Mouse (Mus musculus) hindbrain, embryonic 14.5 days (tissue): ENCODE data around the gene Zfp612. TPM values are rescaled to one million over a fixed set of nuclear protein-coding genes. Genes with fewer than 3 reads are reported as not detected.
A peak's percentile ranks its signal among the peaks of the same experiment; 100 is the strongest.

Experiments
- ATAC-seq: fragments of 200-750 bp; cut with Nextera tagmentation; 2 replicates; pipeline ENCODE4 v1.8.0; 2017; ENCODE audit warnings: moderate number of reproducible peaks, mild to moderate bottlenecking, moderate TSS enrichment, moderate library complexity; ENCODE audit not compliant: low FRiP score
- DNase-seq: peaks from one replicate; pipeline ENCODE4 v3.0.0-alpha.2; 2015; ENCODE audit warnings: low spot score
- H3K27ac ChIP-seq: fragments of 300-500 bp; sonication (generic); 2 replicates; pipeline ENCODE4 v1.5.1; 2014; ENCODE audit warnings: mild to moderate bottlenecking, moderate library complexity
- H3K27me3 ChIP-seq: fragments of 300-500 bp; sonication (generic); 2 replicates; pipeline ENCODE4 v1.6.1; 2014; ENCODE audit warnings: mild to moderate bottlenecking, low read length, mixed read lengths; ENCODE audit not compliant: control insufficient read depth, insufficient read depth
- H3K36me3 ChIP-seq: fragments of 300-500 bp; sonication (generic); replicated peaks from 2 replicates; pipeline ENCODE4 v1.6.1; 2014; ENCODE audit not compliant: control insufficient read depth, insufficient read depth
- H3K4me1 ChIP-seq: fragments of 300-500 bp; sonication (generic); replicated peaks from 2 replicates; pipeline ENCODE4 v1.6.1; 2014; ENCODE audit warnings: antibody characterized with exemption, low read length, mixed read lengths; ENCODE audit not compliant: control insufficient read depth, insufficient read depth
- H3K4me2 ChIP-seq: fragments of 300-500 bp; sonication (generic); replicated peaks from 2 replicates; pipeline ENCODE4 v1.6.1; 2014; ENCODE audit warnings: mild to moderate bottlenecking, moderate library complexity
- H3K4me3 ChIP-seq: fragments of 300-500 bp; sonication (generic); replicated peaks from 2 replicates; pipeline ENCODE4 v1.5.1; 2014; ENCODE audit warnings: mild to moderate bottlenecking, low read length
- H3K9ac ChIP-seq: fragments of 300-500 bp; sonication (generic); 2 replicates; pipeline ENCODE4 v1.6.1; 2014
- H3K9me3 ChIP-seq: fragments of 300-500 bp; sonication (generic); 2 replicates; pipeline ENCODE4 v1.6.1; 2016; ENCODE audit warnings: low read length; ENCODE audit not compliant: control insufficient read depth
- WGBS: fragments of 180-500 bp; shearing (Covaris S2); extraction: QIAGEN DNeasy Blood & Tissue Kit; methylation state at CpG from one replicate; pipeline ENCODE4 v1.1.7; 2014; 5-methylcytosine and 5-hydroxymethylcytosine counted together
- polyA plus RNA-seq: library from polyadenylated mRNA; unstranded; fragments of >200 nt; fragmentation: Nextera tagmentation; extraction: Ambion mirVana; gene quantifications from 2 replicates; pipeline ENCODE4 v1.2.1, GENCODE M21; 2014

Zfp612 gene
- polyA plus RNA-seq, 1 experiment from 2014 or later: 20.2 TPM

DNA sequence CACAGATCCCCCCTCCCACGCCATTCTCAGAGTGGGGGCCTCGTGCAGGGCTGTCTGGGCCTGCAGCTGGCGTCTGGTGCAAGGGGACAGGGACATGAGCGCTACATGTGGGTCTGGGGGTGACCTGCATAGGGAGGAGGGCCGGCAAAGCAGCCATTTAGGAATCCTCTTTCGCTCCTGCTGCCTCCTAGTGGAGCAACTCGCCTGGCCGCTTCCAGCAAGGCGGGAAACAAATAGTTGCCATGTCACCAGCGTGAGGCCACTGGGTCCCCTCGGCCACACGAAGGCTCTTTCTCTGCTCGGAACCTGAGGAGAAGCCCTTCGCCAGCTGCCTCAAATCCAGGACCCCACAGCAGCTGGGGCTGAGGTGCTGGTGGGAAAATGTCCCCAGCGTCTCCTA is 22.1 kb downstream of the Zfp612 start:
- Histone ChIP-seq H3K9ac (no peak overlapping the region), H3K27me3 (no peaks in the 10 kb centered on the region), H3K4me1 (no peaks in the 10 kb centered on the region), H3K9me3 (no peaks in the 10 kb centered on the region), H3K27ac (no peak overlapping the region), H3K4me3 (no peak overlapping the region), H3K4me2 (no peak overlapping the region), H3K36me3 (no peaks in the 10 kb centered on the region)
- ATAC-seq (no peak), DNase-seq (no peak)
- WGBS: 92% methylated on average over 15 of the region's 15 CpGs

DNA sequence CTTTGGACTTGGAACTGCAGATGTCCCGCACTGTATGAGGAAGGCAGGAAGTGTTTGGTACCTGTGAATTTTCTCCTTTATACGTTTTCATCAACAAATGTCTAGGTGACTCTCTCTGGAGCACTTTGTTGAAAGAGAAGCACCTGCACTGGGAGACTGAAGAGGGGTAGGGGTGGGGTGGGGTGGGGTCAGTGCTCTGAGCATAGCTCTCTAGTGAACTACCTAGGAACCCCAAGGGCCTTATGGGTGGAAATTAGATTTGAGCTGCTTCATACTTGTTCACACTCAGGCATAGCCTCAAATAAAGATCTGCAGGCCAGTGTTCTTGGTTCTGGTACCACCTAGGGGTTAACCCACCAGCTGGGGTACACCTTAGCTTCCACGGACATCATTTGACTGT is 23.1 kb downstream of the Zfp612 start, which contains the start of gene Gm17720:
Gene Gm17720, minus strand, starts transcription at position 101 of the 400 bp plus-strand sequence.
- Histone ChIP-seq H3K27me3 (no peaks in the 10 kb centered on the region), H3K36me3 (no peaks in the 10 kb centered on the region), H3K9ac (no peak within 1 kb of the TSS), H3K4me1 (no peaks in the 10 kb centered on the region), H3K9me3 (no peaks in the 10 kb centered on the region), H3K27ac (no peak within 1 kb of the TSS), H3K4me2 (no peak within 1 kb of the TSS), H3K4me3 (no peak within 1 kb of the TSS)
- DNase-seq: no peak
- 81% methylated on average over 3 of the region's 3 CpGs for WGBS
- ATAC-seq: no peak

DNA sequence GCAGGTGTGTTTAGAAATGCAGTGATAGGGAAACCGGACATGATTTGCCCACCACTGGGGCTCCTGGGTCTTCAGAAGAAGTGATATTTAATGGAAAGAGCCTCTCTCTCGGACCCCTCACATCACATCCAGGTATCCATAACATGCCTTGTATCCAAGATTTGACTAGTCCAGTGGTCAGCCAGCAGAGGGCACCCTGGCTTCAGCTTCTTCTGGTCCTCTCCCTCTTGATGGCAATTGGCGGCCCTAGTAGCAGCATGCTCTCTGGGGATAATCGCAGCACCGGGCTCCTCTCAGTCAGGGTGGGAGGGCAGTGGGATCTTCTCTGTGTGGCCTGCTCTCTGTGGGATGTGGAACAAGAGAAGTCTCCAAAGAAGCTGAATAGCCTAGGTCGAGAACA is 40.2 kb downstream of the Zfp612 start:
- Histone ChIP-seq H3K9ac (no peak overlapping the region), H3K27me3 (no peaks in the 10 kb centered on the region), H3K4me2 (no peak overlapping the region), H3K4me1 (no peaks in the 10 kb centered on the region), H3K4me3 (no peak overlapping the region), H3K9me3 (no peaks in the 10 kb centered on the region), H3K27ac (no peak overlapping the region), H3K36me3 (no peaks in the 10 kb centered on the region)
- no peak for ATAC-seq
- WGBS: 46% methylated on average over 6 of the region's 6 CpGs
- DNase-seq: peak; percentile 50

DNA sequence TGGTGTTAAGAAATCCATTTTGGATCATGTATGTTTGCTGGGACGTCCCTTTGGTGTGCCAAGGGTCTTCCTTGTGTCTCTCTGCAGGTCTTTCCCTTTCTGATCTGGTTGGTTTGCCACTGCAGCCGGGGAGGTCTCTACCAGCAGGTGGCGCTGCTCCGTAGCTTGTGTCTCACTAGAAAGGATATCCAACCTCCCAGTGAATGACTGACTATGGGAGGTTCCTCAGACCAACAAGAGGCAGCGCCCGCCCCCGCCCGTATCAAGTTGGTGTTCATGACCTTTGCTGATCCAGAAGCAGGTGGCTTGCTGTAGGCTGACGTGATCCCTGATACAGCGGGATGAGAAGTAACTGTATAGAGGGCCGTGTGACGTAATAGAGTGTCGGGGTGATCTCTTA is 51.0 kb downstream of the Zfp612 start:
- Histone ChIP-seq H3K4me3 (no peak overlapping the region), H3K4me1 (no peaks in the 10 kb centered on the region), H3K9ac (no peak overlapping the region), H3K36me3 (no peaks in the 10 kb centered on the region), H3K27ac (no peak overlapping the region), H3K27me3 (no peaks in the 10 kb centered on the region), H3K9me3 (no peaks in the 10 kb centered on the region), H3K4me2 (peak overlapping the region; percentile 27; the same call in 1 of the 2 replicates)
- ATAC-seq (peak; percentile 17; the same call in 1 of the 2 replicates), DNase-seq (peak; percentile 91)
- WGBS: 25% methylated on average over 13 of the region's 13 CpGs

DNA sequence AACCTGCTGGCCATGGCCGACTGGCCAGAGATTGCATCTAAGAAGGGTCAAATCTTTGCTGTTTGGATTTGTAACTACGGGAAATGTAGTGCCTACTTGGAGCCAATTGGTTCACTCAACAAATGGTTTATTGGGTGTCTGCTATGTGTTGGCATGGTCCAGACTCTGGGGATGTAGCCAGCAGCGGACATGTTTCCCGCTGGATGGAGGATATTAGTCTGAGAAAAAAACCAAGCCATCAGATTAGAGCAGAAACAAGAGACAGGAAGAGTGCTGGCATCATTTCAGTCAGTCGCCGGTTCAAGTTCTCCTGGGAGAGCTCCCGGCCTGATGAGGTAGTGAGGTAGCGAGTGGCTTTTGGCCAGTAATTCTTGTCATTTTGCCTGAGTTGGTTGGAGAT is 54.7 kb downstream of the Zfp612 start:
- WGBS: 90% methylated on average over 8 of the region's 8 CpGs
- H3K4me3 ChIP-seq: no peak overlapping the region

DNA sequence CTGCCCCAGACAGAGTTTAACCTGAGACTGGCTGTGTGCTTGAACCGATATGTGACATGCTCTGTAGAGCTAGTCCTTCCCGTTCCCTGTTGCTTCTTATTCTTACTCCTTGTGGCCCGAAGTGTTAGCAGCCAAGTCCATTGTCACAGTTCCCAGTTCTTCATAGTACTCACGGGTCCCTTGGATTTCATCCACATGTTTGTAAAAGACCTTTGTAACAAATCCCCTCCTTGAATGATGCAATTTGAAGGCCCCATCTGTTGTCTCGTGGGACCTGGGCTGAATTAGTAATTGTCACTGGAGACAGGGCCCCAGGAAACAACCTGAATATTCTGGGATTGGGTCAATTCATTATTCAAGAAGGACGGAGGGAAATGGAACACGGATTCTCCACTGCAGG is 56.0 kb downstream of the Zfp612 start:
- H3K4me2 ChIP-seq: no peak overlapping the region
- H3K9ac ChIP-seq: no peak overlapping the region
- H3K4me3 ChIP-seq: no peak overlapping the region
- no peaks in the 10 kb centered on the region; the same call in 1 of the 2 replicates for H3K4me1 ChIP-seq
- no peaks in the 10 kb centered on the region for H3K27me3 ChIP-seq
- no peak overlapping the region for H3K27ac ChIP-seq
- no peaks in the 10 kb centered on the region for H3K9me3 ChIP-seq
- H3K36me3 ChIP-seq: no peaks in the 10 kb centered on the region
- WGBS: 57% methylated on average over 7 of the region's 7 CpGs
- ATAC-seq (no peak), DNase-seq (no peak)

More for the DNA sequence above, 54.7 kb downstream of the Zfp612 start:
- H3K27ac ChIP-seq: no peak overlapping the region
- no peak overlapping the region for H3K9ac ChIP-seq
- ATAC-seq: no peak
- H3K4me1 ChIP-seq: no peaks in the 10 kb centered on the region; the same call in 1 of the 2 replicates
- DNase-seq: no peak
- no peaks in the 10 kb centered on the region for H3K27me3 ChIP-seq
- no peak overlapping the region for H3K4me2 ChIP-seq
- H3K36me3 ChIP-seq: no peaks in the 10 kb centered on the region
- H3K9me3 ChIP-seq: no peaks in the 10 kb centered on the region

DNA sequence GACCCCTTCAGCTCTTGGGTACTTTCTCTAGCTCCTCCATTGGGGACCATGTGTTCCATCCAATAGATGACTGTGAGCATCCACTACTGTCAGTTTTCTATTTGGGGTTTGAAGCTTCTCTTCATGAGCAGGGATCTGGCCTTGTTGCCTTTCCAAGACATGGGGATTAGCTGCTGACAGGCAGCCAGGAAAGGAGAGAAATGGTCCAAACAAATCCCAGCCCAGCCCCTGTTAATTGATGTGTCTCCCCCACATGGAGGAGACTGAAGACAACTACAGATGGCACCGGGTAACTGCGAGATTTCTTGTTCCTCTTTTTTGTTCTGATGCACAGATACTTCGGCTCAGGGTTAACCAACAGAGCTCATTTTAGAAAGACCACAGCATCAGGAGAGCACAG is 60.6 kb downstream of the Zfp612 start:
- Histone ChIP-seq H3K36me3 (no peaks in the 10 kb centered on the region), H3K4me1 (no peaks in the 10 kb centered on the region; the same call in 1 of the 2 replicates), H3K4me3 (no peak overlapping the region), H3K9ac (no peak overlapping the region), H3K27me3 (no peaks in the 10 kb centered on the region), H3K27ac (no peak overlapping the region), H3K4me2 (no peak overlapping the region), H3K9me3 (no peaks in the 10 kb centered on the region)
- ATAC-seq: no peak
- no peak for DNase-seq
- 72% methylated on average over 3 of the region's 3 CpGs for WGBS

DNA sequence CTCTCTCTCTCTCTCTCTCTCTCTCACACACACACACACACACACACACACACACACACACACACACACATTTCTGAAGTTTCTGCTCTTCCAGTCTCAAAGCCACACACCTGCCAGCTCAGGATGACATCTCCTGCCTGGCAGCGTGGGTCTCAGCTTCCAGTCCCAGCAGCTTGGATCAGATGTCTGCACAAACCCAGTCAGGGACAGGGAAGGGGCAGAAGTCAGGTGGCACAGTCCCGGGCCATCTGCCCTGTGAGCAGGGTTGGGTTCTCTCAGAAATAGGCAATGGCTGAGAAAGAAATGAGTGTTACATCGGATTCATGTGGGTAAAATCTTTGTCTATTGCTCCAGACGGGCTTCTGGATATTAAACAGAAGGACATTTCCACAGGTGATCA is 61.2 kb downstream of the Zfp612 start:
- Histone ChIP-seq H3K27ac (no peak overlapping the region), H3K4me1 (no peaks in the 10 kb centered on the region; the same call in 1 of the 2 replicates), H3K9me3 (no peaks in the 10 kb centered on the region), H3K9ac (no peak overlapping the region), H3K36me3 (no peaks in the 10 kb centered on the region), H3K4me3 (no peak overlapping the region), H3K4me2 (no peak overlapping the region), H3K27me3 (no peaks in the 10 kb centered on the region)
- ATAC-seq (no peak), DNase-seq (no peak)
- 73% methylated on average over 4 of the region's 4 CpGs for WGBS
